Mouse (Mus musculus): ENCODE data around the gene Pwp2.

DNA sequence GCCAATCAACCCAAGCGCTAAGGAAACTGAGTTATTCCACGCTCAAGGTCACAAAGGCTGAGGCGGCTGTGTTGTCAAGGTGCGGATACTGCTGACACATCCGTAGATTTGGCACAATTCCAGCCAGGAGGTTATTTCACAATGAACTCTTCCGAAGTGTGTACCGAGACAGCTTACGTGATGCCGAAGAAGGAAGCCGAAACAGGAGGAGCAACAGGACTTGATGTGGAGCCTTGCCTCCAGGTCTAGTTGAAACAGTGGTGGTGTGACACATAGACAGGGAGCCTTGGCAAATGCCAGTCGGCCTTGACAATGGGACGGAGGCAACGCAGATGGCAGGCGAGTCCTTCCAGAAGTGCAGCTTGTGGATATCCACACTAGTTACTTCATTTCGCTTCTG is 26.9 kb downstream of the Pwp2 start:
- no peak for TF ChIP-seq POLR2A (IDR thresholded peaks at IDR 0.05; ENCODE audit: borderline replicate concordance, extremely low read depth, low read depth, low read length)
- no peak for TF ChIP-seq CTCF (IDR thresholded peaks at IDR 0.05; ENCODE audit: insufficient read depth, low read length)
